Mouse (Mus musculus): ENCODE measurements around the gene Spon1. TPM values are rescaled to one million over a fixed set of nuclear protein-coding genes. Genes with fewer than 3 reads are reported as not detected.

Spon1 gene
- polyA plus RNA-seq, 1 experiment from 2014 or later, result 72.9 TPM

DNA sequence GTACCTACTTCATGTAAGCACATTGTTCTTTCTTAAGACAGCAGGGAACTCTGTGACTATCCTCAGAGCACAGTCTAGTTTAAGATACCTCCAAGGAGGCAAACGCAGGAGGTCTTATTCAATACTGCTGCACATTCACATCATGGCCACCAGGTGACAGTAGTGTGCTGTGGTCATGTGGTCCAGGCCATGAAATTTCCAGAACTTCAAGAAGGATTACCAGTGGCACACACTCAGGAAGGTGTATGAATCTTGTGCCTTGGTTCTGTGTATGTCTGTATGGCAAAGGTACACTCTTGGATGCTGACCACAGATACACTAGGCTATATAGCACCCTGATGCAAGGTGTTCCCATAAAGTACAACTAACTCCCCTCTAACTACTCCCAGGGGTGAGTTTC lies 6.6 kb upstream of the Spon1 start:
- Histone ChIP-seq H3K27me3 (replicated peaks) (0 out of 2 replicates have a peak, but pooled peaks cover 3% of the 10 kb centered on the region), H3K4me2 (no peak overlapping the region), H3K9me3 (no peaks in the 10 kb centered on the region), H3K9ac (no peak overlapping the region), H3K4me3 (no peak overlapping the region), H3K27ac (replicated peaks) (no peak overlapping the region), H3K36me3 (no peaks in the 10 kb centered on the region), H3K4me1 (peaks cover 9% of the 10 kb centered on the region)
- 8% methylated on average over 1 of the region's 1 CpGs for WGBS
- no peak for ATAC-seq (ENCODE audit: extremely low read depth, insufficient number of reproducible peaks, low FRiP score, low TSS enrichment)

DNA sequence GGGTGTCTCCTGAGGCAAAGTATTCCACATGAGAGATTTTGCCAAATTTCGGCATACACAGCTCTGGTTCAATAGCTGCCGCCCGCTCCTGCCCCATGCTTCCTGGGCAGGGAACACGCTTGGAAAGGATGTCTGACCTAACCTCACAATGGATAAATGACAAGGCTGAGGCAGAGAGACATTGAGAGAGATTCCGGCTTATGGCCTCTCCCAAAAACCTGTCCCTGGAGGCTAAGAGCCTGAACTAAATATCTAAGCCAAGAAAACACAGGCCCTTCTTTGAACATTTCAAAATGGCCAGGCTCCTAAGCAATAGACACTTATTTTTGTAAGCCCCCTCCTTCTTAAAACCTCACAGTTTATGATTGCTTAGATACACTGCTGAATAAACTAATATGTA lies 665 bp upstream of the Spon1 start:
- no peaks in the 10 kb centered on the region for H3K36me3 ChIP-seq
- H3K4me2 ChIP-seq, result peak overlapping the region; percentile 97
- H3K4me3 ChIP-seq, result no peak overlapping the region
- H3K27ac ChIP-seq (replicated peaks), result peak overlapping the region; percentile 81; the same call in 1 of the 2 replicates
- no peaks in the 10 kb centered on the region for H3K9me3 ChIP-seq
- 85% methylated on average over 5 of the region's 5 CpGs for WGBS
- H3K9ac ChIP-seq, result no peak overlapping the region
- H3K4me1 ChIP-seq, result peaks cover 51% of the 10 kb centered on the region
- H3K27me3 ChIP-seq (replicated peaks), result 0 out of 2 replicates have a peak, but pooled peaks cover 3% of the 10 kb centered on the region
- no peak for ATAC-seq (ENCODE audit: extremely low read depth, insufficient number of reproducible peaks, low FRiP score, low TSS enrichment)

DNA sequence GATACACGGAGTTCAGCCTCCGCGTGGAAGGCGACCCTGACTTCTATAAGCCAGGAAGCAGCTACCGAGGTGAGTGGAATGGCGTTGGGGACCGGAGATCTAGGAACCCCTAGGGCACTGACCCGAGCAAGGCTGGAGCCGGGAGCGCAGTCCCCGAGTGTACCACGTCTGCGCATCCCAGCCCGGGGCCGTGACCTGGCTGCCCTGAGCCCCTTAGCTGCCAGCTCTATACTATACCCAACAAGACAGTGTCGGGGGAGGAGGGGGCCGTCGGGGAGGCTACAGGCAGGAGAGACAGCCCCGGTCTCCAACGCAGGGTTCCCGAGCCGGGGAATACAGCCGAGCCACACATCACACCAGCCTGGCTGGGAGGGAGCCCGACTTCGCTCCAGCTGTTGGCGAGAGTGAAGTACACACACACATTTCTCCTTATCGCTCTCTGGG lies 722 bp downstream of the Spon1 start:
- peak overlapping the region; percentile 81 for H3K27ac ChIP-seq (replicated peaks)
- no peaks in the 10 kb centered on the region for H3K27me3 ChIP-seq (replicated peaks)
- peak overlapping the region; percentile 97 for H3K4me2 ChIP-seq
- peaks cover 5% of the 10 kb centered on the region for H3K36me3 ChIP-seq
- H3K4me3 ChIP-seq, result peak overlapping the region; percentile 71
- H3K9me3 ChIP-seq, result no peaks in the 10 kb centered on the region
- peaks cover 49% of the 10 kb centered on the region for H3K4me1 ChIP-seq
- WGBS, result under 1% methylated on average over 27 of the region's 27 CpGs
- peak; percentile 38; the same call in 1 of the 2 replicates for ATAC-seq (ENCODE audit: extremely low read depth, insufficient number of reproducible peaks, low FRiP score, low TSS enrichment)
- peak overlapping the region; percentile 91 for H3K9ac ChIP-seq

DNA sequence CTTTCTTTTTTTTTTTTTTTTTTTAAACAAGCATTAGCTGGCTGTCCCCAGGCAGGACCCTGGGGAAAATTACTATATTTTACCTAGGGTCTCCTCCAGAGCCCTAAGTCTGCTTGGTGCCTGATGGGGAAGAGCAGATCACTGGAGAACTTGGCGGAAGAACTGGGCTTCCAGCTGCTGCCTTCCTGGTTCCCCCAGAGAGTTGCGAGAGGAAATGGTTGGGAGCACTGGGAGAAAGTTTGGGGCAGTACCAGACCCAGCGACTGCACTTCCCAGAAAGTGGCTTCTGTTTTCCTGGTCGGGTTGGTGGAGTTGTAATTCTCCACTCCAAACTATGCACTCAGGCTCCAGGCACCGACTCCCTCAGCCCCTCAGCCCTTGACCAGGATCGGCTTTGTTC lies 1.7 kb downstream of the Spon1 start:
- 19% methylated on average over 6 of the region's 6 CpGs for WGBS
- Histone ChIP-seq H3K36me3 (peaks cover 15% of the 10 kb centered on the region), H3K4me3 (peak overlapping the region; percentile 71), H3K4me2 (peak overlapping the region; percentile 97), H3K27me3 (replicated peaks) (no peaks in the 10 kb centered on the region), H3K9ac (peak overlapping the region; percentile 91), H3K9me3 (no peaks in the 10 kb centered on the region), H3K4me1 (peaks cover 42% of the 10 kb centered on the region), H3K27ac (replicated peaks) (peak overlapping the region; percentile 81)
- no peak for ATAC-seq (ENCODE audit: extremely low read depth, insufficient number of reproducible peaks, low FRiP score, low TSS enrichment)

DNA sequence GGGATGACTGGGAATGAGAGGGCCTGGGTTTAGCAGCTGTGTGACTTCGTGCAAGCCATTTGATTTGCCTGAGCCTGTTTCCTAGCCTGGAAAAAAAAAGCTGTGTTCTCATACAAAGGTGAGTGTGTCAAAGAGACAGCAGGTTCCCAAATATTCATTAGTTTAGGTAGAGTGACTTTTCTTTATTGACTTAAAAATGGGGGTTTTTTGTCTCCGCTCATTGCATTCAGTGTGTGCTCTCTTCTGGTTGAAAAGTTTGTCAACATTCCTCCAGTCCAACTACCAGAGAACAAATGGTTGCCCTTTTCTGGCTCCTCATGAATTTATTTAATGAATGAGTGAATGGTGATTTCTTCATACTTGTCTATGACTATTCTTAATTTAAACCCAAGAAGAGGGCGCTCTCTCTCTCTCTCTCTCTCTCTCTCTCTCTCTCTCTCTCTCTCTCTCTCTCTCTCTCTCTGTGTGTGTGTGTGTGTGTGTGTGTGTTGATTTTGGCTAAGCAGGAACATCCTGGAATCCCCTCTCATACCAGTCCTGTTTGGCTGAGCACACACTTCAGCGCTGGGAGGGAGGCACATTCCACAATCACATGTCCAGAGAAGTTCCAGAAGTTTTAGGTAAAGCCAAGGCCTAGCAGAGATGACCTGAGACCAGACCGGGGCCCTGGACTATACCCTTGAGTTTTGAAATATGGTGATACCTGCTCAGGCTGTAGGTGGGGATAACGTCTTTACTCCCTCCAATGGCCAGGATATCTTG lies 2.6 kb downstream of the Spon1 start:
- WGBS, result 44% methylated on average over 6 of the region's 6 CpGs
- Histone ChIP-seq H3K4me1 (peaks cover 44% of the 10 kb centered on the region), H3K27ac (replicated peaks) (peak overlapping the region; percentile 81), H3K4me3 (peak overlapping the region; percentile 71), H3K9ac (peak overlapping the region; percentile 91), H3K27me3 (replicated peaks) (no peaks in the 10 kb centered on the region), H3K36me3 (peaks cover 20% of the 10 kb centered on the region), H3K4me2 (peak overlapping the region; percentile 97), H3K9me3 (no peaks in the 10 kb centered on the region)
- ATAC-seq (ENCODE audit: extremely low read depth, insufficient number of reproducible peaks, low FRiP score, low TSS enrichment), result no peak

- Histone ChIP-seq H3K4me2 (peak overlapping the region; percentile 97), H3K27me3 (replicated peaks) (no peaks in the 10 kb centered on the region), H3K36me3 (peaks cover 20% of the 10 kb centered on the region), H3K27ac (replicated peaks) (peak overlapping the region; percentile 81), H3K9me3 (no peaks in the 10 kb centered on the region), H3K9ac (peak overlapping the region; percentile 54), H3K4me3 (peak overlapping the region; percentile 14; the same call in 1 of the 2 replicates), H3K4me1 (peaks cover 50% of the 10 kb centered on the region)
- no peak for ATAC-seq (ENCODE audit: extremely low read depth, insufficient number of reproducible peaks, low FRiP score, low TSS enrichment)
- 15% methylated on average over 6 of the region's 6 CpGs for WGBS
Measured at GRCm38 (mm10) chr7:113769281-113769680, 3.5 kb downstream of the Spon1 start.

DNA sequence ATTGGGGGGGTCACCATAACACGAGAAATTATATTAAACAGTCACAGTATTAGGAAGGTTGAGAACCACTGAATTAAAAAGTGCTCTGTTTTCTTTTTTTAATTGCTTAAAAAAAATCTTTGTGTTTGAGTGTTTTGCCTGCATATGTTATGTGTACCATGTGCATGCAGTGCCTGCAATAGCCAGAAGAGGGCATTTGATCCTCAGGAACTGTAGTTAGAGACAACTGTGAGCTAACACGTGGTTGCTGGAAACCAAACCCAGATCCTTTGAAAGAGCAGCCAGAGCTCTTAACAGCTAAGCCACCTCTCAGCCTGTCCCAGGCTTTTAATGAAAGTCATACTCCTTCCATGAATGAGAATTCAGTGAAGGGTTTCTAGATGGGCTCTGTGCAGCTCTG lies 6.3 kb downstream of the Spon1 start:
- H3K9me3 ChIP-seq, result no peaks in the 10 kb centered on the region
- H3K36me3 ChIP-seq, result peaks cover 20% of the 10 kb centered on the region
- 84% methylated on average over 2 of the region's 2 CpGs for WGBS
- no peak for ATAC-seq (ENCODE audit: extremely low read depth, insufficient number of reproducible peaks, low FRiP score, low TSS enrichment)
- H3K27me3 ChIP-seq (replicated peaks), result no peaks in the 10 kb centered on the region
- H3K4me1 ChIP-seq, result peaks cover 51% of the 10 kb centered on the region
- H3K9ac ChIP-seq, result no peak overlapping the region
- no peak overlapping the region for H3K4me2 ChIP-seq
- no peak overlapping the region for H3K4me3 ChIP-seq
- no peak overlapping the region for H3K27ac ChIP-seq (replicated peaks)

DNA sequence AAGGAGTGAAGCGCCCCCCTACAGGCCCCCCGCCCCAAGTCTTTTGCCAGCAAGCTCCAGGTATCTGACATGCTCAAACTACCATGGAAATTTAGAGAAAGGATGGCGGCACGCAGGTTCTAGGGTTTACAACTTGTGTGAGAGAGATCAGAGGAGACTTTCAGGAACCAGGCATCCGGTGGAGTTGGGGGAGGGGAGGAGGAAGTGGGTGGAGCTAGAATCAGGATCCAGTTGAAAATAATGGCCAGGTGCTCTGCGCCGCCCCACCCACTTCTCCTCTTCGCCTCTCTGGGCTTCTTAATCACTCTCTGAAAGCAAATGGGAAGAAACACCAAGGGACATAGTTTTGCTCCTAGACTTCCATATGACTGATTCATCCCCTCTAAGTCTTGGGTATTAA lies 7.6 kb downstream of the Spon1 start:
- Histone ChIP-seq H3K36me3 (peaks cover 20% of the 10 kb centered on the region), H3K4me3 (no peak overlapping the region), H3K9ac (no peak overlapping the region), H3K9me3 (no peaks in the 10 kb centered on the region), H3K27me3 (replicated peaks) (no peaks in the 10 kb centered on the region), H3K27ac (replicated peaks) (no peak overlapping the region), H3K4me2 (no peak overlapping the region), H3K4me1 (peaks cover 41% of the 10 kb centered on the region)
- ATAC-seq (ENCODE audit: extremely low read depth, insufficient number of reproducible peaks, low FRiP score, low TSS enrichment), result no peak
- 53% methylated on average over 8 of the region's 8 CpGs for WGBS

- peak; percentile 17; the same call in 1 of the 2 replicates for ATAC-seq (ENCODE audit: extremely low read depth, insufficient number of reproducible peaks, low FRiP score, low TSS enrichment)
- 30% methylated on average over 7 of the region's 7 CpGs for WGBS
- Histone ChIP-seq H3K36me3 (peaks cover 20% of the 10 kb centered on the region), H3K4me3 (no peak overlapping the region), H3K4me1 (peaks cover 35% of the 10 kb centered on the region), H3K27ac (replicated peaks) (no peak overlapping the region), H3K27me3 (replicated peaks) (no peaks in the 10 kb centered on the region), H3K9me3 (no peaks in the 10 kb centered on the region), H3K9ac (no peak overlapping the region), H3K4me2 (no peak overlapping the region)
Measured at GRCm38 (mm10) chr7:113774039-113774438, 8.2 kb downstream of the Spon1 start.

GRCm38 (mm10) chr7:113774906-113775305 lies 9.1 kb downstream of the Spon1 start:
- no peak for ATAC-seq (ENCODE audit: extremely low read depth, insufficient number of reproducible peaks, low FRiP score, low TSS enrichment)
- Histone ChIP-seq H3K4me2 (no peak overlapping the region), H3K27ac (replicated peaks) (peak overlapping the region; percentile 33; the same call in 1 of the 2 replicates), H3K9me3 (no peaks in the 10 kb centered on the region), H3K4me3 (no peak overlapping the region), H3K27me3 (replicated peaks) (no peaks in the 10 kb centered on the region), H3K4me1 (peaks cover 27% of the 10 kb centered on the region), H3K36me3 (peaks cover 20% of the 10 kb centered on the region), H3K9ac (no peak overlapping the region)
- 70% methylated on average over 3 of the region's 3 CpGs for WGBS

DNA sequence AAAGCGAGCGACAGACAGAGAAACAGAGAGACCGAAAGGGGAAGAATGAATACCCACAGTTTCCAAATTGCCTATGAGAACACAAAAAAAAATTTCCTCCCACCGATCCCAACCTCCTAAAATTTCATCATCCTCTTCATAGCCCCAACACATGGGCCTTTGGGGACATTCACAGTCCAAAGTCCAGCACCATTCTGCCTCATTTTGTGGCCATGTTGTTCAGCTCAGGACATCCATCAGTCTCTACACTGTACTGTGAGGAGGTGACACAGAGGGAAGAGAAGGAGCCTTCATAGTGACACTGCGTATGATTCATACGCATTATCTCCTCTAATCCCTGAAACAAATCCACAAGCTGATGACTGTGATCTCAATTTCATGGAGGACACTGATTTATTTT lies 12.7 kb downstream of the Spon1 start:
- no peak overlapping the region for H3K4me3 ChIP-seq
- no peaks in the 10 kb centered on the region for H3K27me3 ChIP-seq (replicated peaks)
- H3K9ac ChIP-seq, result no peak overlapping the region
- H3K36me3 ChIP-seq, result no peaks in the 10 kb centered on the region
- ATAC-seq (ENCODE audit: extremely low read depth, insufficient number of reproducible peaks, low FRiP score, low TSS enrichment), result no peak
- H3K27ac ChIP-seq (replicated peaks), result no peak overlapping the region
- no peak overlapping the region for H3K4me2 ChIP-seq
- peaks cover 22% of the 10 kb centered on the region for H3K4me1 ChIP-seq
- 89% methylated on average over 6 of the region's 6 CpGs for WGBS
- H3K9me3 ChIP-seq, result no peaks in the 10 kb centered on the region

GRCm38 (mm10) chr7:113780286-113780685 lies 14.5 kb downstream of the Spon1 start:
- peaks cover 9% of the 10 kb centered on the region for H3K4me1 ChIP-seq
- WGBS, result 82% methylated on average over 5 of the region's 5 CpGs
- no peaks in the 10 kb centered on the region for H3K27me3 ChIP-seq (replicated peaks)
- no peak overlapping the region for H3K4me2 ChIP-seq
- no peak overlapping the region for H3K4me3 ChIP-seq
- H3K36me3 ChIP-seq, result no peaks in the 10 kb centered on the region
- H3K9ac ChIP-seq, result no peak overlapping the region
- H3K27ac ChIP-seq (replicated peaks), result no peak overlapping the region
- no peaks in the 10 kb centered on the region for H3K9me3 ChIP-seq
- no peak for ATAC-seq (ENCODE audit: extremely low read depth, insufficient number of reproducible peaks, low FRiP score, low TSS enrichment)
